Mouse (Mus musculus): Measurements from ENCODE around the gene Wdr63.

Gene Wdr63

DNA sequence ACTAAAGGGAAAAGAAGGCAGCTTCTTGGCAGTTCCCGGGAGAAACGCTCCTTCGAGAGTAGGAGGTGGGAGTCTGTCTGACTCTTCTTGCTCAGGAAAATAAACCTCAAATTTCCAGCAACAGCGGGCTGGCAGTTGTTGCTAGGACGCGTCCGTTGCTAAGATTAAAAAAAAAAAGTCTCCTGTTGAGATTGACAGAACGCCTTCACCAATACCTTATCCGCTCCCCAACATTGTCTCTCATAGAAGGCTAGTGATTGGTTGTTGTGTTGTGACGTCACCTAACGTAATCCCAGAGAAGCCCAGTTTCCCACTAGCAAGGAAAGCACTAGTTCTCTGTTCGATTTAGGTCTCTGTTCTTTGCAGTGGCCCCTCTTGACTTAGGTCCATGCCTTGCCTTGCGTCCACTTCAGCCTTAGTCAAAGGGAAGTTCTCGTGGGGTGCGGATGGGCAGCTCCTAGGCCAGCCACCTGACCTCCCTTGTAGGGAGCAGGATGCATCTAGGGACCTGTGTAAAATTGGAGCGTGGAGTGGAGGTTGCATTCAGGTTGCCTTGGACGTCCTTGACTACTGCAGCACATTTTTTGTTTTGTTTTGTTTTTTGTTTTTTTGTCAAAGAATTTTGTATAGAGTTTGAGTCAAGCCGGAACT, at the start of gene Wdr63:
Gene Wdr63, minus strand, starts transcription at position 210 of the 651 bp plus-strand sequence.
- peak; percentile 84 for DNase-seq (ENCODE audit: inconsistent ontology term)

DNA sequence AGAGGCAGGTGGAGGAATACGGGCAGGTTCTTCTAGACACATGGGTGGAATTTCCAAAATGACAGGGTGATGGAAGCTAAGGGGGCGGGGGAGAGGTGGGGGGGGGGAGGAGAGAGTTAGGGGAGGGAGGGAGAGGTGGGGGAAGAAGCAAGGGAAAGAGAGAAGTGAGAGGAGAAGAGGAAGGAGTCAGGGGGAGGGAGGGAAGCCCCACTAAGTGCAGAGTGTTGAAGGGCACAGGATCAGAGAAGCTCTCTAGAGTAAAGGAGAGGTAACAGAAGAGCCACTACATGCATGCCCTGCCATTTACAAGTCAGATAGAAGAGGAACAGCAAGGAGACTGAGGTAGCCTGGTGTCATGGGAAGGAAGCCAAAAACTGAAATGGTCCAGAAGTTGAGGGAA, 48.9 kb upstream of the Wdr63 start:
- no peak for DNase-seq (ENCODE audit: inconsistent ontology term)

DNA sequence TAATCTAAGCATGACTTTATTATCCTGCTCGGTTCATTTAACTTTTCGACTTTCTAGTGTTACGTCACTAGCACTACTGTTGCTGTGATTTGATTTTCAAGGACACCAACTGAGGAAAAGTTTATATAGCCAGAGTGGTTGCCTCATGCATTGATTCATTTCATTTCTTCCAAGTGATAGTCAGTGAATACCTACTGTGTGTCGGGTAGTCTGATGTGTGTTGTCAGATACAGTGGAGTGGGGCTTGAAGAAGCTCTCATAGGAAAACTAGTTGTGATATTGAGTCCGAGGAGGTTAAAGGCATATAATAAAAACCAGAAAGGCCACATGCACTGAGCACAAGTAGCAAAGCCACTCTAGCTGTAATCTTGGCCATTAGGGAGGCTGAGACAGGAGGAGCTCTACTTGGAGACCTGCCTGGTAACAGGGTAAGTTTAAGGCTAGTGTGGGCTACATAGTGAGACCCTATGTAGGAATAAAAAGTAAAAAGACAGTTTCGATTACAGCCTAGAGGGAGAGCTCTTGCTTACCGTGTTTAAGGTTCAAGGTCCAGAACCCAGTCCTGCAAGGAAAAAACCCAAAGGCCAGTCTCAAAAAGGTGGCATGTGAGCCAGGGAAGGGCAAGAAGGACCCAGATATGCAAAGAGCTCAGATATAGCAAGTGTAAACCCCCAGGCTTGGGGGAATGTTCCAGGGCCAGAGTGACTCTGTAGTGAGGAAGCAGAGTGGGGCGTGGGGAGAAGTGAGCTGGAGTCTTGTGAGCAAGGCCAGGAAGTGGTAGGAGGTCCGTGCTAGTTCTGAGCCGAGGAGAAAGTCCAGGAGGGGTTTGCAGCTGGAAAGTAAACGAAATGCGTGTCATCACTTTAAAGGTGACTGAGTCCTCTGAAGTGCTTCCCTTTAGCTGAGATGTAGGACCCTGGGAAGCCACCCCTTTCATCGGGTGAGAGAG, 48.0 kb upstream of the Wdr63 start:
- no peak for DNase-seq (ENCODE audit: inconsistent ontology term)

DNA sequence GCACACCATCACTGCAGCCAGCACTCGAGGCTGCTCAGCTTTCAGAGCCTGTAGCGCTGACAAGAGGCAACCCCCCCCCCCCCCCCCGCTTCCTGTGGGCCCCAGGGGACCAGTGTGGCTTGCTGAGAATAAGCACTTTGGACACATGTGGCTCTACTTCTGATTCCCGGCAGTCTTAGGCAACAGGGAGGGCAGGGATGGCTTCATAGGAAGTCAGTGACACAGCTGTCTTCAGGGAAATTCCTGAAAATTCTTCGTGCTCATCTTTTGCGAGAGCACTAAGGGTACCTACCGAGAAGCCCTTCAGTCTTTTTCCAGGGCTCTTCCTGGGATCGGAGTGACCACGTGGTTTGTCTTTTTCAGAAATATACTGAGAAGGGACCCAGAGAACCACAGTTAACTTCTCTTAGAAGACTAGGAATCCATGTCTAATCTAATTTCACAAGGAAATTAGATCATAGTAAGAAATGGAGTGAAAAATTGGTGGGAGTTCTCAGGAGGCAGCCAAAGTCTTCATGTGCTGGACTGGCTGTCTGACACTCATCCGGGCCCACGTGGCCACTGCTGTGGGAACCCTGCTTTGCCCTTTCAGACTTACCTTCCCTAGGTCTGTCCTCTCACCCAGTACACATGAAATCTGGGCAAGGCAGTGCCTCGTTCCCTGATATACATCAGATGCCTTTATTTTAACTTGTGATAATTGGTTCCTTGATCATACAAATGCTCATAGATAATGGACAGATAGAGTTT, 46.1 kb upstream of the Wdr63 start:
- peak; percentile 52 for DNase-seq (ENCODE audit: inconsistent ontology term)

DNA sequence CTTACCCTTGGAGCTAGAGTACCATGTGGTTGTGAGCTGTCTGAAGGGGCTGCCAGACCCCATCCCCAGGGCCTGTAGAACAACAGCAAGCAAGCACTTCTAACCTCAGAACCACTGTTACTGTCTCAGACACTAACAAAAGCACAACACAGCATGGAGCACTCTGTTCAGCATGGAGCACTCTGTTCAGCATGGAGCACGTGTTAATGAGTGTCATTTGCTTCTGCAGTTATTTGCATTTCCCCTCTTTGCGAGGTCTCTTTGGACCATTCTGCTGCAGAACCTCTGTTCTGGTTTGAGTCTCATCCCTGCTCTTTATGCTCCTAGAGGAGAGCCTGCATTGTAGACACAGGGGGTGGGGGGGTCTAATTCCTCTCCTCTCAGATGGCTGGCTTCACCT, 45.0 kb upstream of the Wdr63 start:
- no peak for DNase-seq (ENCODE audit: inconsistent ontology term)

DNA sequence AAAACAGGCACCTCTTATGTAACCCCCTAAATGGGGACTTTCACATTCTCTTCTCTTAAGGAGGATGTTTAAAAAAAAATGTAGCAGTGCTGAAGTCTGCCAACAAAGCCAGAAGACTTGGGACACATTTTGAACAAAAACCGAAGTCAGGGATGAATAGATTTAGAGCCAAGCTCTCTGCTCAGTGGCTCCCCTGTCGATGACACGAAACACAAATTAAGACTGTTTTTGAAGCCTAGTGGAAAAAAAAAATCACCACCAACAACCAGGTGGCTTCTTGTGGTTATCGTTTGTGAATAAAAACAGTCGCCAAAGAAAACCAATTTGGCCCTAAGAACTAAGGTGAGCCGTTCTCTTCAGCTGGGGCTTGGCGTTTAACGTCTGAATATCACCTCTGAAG, 44.4 kb upstream of the Wdr63 start:
- DNase-seq (ENCODE audit: inconsistent ontology term): no peak

DNA sequence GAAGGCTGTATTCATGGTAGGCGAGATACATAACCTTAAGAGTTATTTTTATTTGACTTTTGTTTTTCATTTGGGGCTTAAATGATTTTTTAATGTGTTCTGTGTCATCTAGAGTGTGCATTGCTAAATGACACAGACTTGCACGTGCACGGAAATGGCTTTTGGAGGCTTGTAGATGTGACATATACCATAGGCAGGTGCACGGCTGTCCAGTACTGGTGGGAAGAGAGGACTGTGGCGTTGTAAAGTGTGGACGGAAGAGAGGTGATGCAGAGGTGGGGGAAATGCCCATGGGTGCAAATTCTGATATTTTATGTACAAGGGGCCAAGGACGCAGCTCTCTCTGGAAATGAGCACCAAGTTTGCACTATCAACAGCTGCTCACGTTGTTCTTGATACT, 43.8 kb upstream of the Wdr63 start:
- no peak for DNase-seq (ENCODE audit: inconsistent ontology term)

DNA sequence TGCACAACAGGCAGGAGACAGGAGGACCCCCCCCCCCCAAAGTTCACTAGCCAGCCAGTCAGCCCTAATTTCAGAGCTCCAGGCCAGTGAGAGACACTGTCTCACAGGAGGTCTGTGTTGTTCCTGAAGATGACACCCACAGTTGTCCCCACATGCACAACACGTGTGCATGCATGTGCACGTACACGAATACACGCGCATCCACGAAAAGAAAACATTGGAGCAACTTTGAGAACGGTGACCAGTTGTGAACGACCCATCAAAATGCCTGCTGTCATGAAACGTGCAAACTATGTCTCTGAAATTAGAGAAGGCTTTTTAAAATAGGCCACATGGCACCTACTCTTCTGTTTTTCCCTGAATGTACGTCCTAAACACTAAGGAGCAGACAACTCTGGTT, 43.4 kb upstream of the Wdr63 start:
- no peak for DNase-seq (ENCODE audit: inconsistent ontology term)

DNA sequence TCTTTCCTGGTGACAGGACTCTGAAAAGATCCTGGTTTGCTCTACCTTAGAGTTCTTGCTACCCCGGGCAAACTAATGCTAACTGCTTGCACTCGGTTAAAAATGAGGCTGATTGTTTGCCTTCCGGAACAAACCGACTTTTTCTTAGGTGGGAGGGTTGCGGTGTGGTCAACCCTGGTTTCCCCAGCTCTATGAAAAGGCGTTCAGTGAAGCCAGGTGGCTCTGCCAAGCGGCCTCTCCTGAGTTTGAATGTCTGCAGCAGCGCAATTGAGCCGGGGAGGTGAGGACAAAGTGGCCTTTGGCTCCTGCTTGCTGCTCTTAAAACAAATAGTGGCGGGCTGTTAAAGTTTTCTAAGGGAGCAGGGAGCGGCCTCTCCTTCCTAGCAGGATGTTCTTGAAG, 42.6 kb upstream of the Wdr63 start:
- DNase-seq (ENCODE audit: inconsistent ontology term): no peak

DNA sequence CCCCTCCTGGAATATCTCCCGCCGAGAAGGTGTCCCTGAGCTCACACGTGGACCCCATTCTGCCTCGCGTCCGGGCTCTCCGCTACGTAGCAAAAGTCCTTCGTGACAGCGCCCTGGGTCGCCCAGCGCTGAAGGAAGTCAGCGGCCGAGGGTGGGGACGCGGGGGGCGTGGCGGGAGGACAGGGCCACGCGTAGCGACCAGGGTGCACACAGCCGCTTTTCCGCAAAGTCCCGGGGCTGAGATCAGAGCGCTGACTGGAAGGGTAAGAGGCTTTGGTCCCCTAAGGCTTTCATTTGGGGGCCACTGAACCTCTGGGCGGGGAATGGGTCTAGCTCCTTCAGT, 42.1 kb upstream of the Wdr63 start:
- DNase-seq (ENCODE audit: inconsistent ontology term): peak; percentile 57

DNA sequence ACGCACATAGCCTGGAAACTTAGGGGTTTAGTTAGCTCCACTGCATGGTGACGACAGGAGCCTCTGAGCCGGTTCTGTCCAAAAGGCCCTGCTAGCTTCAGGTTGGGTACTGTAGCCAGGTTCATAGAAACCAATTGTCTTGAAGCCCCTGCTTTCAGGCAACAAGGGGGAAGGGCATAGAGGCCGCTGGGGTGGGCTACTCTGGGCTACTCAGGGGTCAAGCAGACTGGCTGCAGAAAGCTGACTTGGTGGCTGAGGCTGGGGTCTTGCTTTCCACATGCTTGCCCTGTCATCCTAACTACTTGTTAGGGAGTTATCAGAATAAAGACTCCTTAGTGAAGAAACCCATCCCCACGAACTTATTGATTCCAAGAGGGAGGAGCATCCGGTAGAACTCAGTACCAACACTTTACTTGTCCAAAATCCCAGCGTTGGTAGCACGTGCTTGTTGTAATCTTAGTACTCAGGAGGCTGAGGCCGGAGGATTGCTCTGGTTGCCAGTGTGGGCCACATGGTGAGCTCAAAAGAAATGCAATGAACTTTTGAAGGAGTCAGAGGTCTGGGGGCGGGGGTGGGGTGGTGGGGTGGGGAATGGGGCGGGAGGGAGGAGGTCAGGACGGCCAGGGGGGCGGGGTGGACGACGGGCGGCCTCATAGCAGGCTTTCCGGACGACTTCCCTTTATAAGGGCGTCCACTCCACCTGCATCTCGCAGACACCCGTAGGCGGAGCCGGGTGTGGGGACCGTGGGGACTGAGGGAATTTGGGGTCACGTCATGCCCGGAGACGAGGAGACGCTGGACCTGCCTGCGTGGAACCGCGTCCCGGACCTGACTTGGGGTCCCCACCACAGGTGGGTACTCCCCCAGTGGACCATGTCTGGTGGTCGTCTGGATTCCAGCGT, 41.5 kb upstream of the Wdr63 start, which contains the start of gene Mcoln2:
Gene Mcoln2, plus strand, starts transcription at position 678 of the 902 bp plus-strand sequence.
- DNase-seq (ENCODE audit: inconsistent ontology term): peak; percentile 9

DNA sequence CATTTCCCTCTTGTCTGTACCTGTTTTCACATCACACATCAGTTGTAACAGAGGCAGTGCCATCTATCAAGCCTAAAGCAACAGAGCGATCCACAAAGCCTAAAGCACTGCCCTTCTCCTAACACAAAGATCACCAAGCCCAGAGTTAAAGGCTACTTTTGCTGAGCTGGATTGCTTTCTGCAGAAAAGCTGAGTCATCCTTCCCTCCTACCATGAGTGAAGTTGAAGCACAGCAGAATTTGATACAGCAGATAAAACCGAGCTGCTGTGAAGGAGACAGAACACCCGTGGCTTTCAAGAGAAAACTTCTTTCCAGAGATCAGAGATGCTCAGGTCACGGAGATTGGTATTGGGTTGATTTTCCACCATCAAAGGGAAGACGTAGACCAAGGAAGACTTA, 38.2 kb upstream of the Wdr63 start:
- DNase-seq (ENCODE audit: inconsistent ontology term): no peak

DNA sequence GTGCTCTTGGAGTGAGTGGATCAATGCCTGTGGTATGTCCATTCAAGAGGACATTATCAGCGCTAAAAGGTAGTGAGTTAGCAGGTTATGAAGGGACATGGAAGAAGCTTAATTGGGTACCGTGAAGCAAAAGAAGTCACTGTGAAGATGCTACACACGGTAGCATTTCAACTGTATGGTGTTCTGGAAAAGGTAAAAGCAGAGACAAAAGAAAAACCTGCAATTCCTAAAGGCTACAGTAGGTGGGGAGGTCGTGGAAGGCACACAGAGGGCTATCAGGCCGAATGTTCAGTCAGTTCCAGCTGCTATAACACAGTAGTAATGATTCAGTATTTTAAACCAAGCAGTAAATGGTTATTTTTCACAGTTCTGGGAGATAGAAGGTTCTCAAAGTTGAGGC, 37.6 kb upstream of the Wdr63 start:
- no peak for DNase-seq (ENCODE audit: inconsistent ontology term)

DNA sequence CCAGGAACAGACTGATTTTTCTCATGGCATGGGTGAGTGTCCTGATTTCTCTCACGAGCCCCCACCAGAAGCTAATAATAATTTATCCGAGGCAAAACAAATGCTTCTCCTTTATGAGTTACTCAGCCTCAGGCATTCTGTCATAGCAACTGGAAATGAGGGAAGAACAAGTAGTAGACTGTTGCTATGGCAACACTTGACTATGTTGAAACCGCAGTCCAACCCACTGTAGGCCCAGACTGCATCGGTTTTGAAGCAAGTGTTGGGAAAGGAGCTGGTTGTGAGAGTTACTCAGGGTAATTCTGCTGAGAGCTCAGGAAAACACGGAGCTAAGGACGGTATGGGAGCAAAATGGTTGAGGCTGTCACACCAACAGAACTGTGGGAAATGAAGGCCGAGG, 34.6 kb upstream of the Wdr63 start:
- DNase-seq (ENCODE audit: inconsistent ontology term): no peak

DNA sequence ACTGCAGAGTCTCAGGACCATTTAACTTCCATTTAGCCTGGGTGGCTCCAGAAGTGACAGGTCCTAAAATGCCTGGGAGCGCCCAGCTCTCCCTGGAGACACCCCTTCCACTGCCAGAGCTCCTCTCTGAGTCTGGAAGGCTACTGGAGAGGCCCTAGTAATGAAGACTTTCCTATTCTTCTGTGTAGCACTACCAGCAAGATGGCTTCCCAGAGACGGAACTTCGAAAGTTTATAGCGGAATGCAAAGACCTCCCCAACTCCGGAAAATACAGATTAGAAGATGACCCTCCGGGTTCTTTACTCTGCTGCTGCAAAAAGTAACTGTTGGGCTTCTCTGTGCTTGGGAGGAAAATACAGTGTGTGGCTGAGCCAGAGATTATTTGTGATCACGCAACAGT, 32.3 kb upstream of the Wdr63 start:
- no peak for DNase-seq (ENCODE audit: inconsistent ontology term)

DNA sequence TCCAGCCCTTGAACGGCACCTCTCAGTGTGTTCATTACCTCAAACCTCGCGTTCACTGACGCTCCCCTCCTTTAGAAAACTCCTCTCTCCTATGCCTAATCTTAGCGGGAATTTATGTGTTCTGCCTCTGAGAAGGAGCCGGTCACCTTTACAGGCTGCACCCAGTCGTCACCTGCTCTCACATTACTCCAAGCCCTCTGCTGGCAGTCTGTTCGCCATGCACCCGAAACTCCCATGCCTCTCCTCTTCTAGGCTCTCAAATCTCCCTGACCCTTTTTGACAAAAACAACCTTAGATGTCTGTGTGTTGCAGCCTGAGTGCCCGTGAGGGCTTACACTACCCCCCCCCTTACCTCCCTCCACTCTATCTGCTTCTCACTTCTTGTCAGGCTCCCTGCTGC, 28.5 kb upstream of the Wdr63 start:
- DNase-seq (ENCODE audit: inconsistent ontology term): no peak

DNA sequence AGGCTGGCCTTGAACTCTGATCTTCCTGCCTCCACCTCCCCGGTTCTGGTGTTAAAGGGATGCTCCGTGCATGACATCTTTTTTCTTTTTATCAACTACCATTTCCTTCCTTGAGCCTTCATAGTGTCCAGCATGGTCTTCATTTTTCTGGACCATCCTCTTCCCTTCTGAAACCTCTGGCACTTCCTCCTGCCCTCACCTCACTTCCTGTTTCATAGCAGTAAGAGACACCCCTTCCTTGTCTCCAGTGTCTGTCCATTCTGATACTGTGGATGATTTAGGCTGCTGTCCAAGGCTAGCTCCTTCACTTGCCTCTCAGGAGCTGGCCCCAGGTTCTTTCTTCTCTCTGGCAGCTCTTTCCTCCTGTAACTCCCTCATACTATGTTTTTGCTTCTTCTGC, 27.5 kb upstream of the Wdr63 start:
- DNase-seq (ENCODE audit: inconsistent ontology term): no peak

DNA sequence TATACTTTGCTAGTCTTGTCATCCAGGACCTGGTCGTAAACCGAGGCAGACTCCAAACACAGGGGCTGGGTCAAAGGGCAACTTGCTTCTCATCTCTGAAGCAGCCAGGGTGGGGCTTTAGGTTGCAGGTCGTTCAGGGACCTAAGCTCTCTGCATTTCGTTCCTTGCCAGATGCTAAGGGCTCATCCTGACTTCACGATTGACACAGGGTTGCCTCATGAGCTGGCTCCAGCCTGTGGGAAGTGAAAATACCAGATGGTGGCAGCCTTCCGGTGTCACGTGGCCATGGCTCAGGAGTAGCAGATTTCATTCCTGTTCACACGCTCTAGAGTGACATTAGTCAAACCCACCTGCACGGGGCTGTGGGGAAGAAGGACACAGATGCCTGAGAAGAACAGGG, 26.9 kb upstream of the Wdr63 start:
- no peak for DNase-seq (ENCODE audit: inconsistent ontology term)

DNA sequence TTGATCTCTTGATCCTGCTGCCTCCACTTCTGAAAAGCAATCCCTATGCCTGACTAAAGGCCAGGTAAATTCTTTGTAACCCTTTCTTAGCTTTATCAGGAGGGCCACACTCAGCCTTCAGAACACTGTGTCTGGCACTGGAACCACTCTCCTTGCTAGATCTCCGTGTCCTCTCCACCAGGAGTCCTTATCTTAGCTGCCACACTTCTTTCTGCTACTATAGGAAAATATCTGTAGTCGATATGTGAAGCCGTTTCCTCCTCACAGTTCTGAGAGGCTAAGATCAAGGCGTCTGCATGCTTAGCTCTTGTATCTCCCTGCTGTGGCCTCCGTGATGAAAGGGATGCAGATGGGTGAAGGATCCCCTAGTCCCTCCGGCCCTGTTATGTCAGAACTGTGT, 19.3 kb upstream of the Wdr63 start:
- no peak for DNase-seq (ENCODE audit: inconsistent ontology term)

DNA sequence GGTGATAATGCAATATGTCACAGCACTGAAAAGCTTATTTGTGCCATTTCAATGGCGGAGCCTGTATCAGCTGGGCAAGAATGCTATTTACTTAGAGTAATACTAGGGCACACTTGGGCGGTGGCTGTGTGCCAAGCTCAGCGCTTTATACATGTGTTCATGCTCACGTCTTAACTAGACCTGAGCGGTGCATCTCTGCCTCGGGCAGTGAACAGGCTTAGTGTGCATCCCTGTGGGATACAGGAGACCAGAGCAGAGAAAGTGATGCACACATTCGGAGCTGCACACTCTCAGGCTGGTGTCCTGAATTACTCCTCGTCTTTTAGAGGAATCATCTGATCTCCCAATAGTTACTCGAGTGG, 15.5 kb upstream of the Wdr63 start:
- DNase-seq (ENCODE audit: inconsistent ontology term): no peak

DNA sequence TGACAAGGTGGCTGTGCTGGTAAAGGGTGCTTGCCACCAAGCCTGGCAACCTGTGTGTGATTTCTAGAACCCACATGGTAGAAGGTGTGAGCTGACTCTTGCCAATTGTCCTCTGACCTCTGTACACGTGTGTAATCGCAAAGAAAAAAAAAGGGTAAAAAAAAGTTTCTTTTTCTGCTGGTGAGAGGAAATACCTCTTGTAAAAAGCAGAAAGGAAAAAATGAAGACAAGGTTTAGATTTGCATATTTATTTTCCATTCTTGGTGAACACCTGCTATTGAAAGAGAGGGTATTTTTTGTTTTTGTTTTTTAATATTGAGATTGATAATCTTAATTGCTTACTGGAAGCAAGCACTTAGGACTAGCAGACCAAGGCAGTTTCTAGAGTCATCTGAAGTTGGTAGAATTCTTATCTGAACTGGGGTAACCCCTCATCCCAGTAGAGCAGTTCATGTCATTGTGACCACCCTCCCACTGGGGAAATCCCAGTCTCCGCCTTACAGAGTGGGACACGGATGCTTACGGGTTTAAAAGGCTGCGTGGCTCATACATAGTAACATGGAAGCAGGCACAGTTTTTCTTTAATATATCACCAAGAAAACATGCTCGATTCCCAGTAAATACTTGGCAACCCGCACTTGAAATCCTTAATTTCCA, 15.0 kb upstream of the Wdr63 start:
- no peak for DNase-seq (ENCODE audit: inconsistent ontology term)
